Mouse (Mus musculus) gastrocnemius, adult 2 months (tissue): ENCODE data around the gene Bach2. TPM values are rescaled to one million over a fixed set of nuclear protein-coding genes. Genes with fewer than 3 reads are reported as not detected.

Experiments
- DNase-seq: peaks from one replicate; pipeline ENCODE4 v3.0.0; 2022
- H3K27ac ChIP-seq: fragments of 200-600 bp; 2 replicates; pipeline ENCODE4 v1.8.1; 2022; ENCODE audit warnings: mild to moderate bottlenecking
- H3K4me3 ChIP-seq: fragments of 200-600 bp; 2 replicates; pipeline ENCODE4 v1.8.1; 2022; ENCODE audit warnings: mild to moderate bottlenecking, moderate library complexity
- CTCF ChIP-seq: fragments of 200-600 bp; IDR thresholded peaks from 2 replicates; pipeline ENCODE4 v1.8.1; 2022; ENCODE audit warnings: antibody characterized with exemption, mild to moderate bottlenecking, moderate library complexity
- intact Hi-C: fragments of 180-260 bp; cut with DNase I; formaldehyde crosslinking; loops from one replicate; pipeline ENCODE4 v1.15.1; 2025
- total RNA-seq, 2 experiments: library from RNA; stranded (reverse); gene quantifications; 2 replicates each; pipeline ENCODE4 v1.2.3; 2021

Bach2 gene
- total RNA-seq, 2 experiments from 2014 or later, result 2.3 to 4.3 TPM

DNA sequence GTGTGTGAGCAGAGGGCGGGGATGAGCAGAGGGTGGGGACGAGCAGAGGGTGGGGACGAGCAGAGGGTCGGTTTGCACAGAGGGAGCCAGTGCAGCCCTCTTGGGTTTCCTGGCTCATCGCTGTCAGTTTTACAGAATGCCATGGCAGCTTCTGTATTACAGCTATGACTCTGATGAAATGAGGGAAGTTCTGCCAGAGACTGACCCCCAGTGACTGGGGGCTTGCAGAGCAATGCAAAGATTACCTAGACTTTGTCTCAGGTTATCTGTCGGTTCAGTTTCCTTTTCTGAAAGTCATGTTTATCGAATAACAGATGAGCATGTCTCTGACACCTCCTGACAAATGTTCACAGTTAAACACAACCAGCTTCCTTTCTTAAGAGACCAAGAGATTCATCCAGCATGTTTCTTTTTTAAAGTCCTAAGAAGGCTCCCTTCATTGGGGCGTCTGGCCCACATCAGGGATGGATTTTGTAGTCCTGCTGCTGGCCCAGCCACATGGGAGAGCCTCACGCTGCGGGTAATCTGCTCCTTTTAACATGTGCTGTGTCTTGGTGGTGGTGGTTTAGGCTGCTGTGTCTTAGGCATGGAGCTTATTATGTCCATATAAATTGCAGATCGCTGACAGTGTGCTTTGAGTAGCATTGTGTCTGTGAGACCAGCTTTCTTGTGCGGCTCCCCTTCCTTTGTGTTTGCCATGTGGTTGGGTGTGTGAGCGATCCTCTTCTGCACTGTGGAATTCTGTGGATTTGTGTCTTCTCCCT, 126.7 kb downstream of the Bach2 start:
- no peak overlapping the region for H3K27ac ChIP-seq
- intact Hi-C loops, result no loop called here
- H3K4me3 ChIP-seq, result no peak overlapping the region
- no peak for TF ChIP-seq CTCF
- no peak for DNase-seq

DNA sequence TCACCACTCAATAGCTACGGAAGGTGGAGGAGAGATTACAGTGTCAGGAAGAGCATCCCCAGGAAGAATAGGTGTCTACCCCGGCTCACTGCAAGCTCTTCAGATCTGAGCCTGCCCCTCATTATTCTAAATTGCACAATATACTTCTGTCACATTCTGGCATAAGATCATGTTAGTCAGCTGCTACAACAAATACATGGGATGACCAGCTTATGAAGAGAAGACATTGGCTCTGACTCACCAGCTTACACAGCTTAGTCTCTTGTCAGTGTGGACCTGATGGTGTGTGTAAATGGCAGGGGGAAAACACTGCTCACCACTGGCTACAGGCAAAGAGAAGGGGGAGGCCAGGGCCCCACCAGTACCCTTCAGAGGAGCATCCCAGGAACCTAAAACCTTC, 127.6 kb downstream of the Bach2 start:
- TF ChIP-seq CTCF, result no peak
- Histone ChIP-seq H3K27ac (no peak overlapping the region), H3K4me3 (no peak overlapping the region)
- DNase-seq, result no peak
- intact Hi-C loops, result no loop called here

DNA sequence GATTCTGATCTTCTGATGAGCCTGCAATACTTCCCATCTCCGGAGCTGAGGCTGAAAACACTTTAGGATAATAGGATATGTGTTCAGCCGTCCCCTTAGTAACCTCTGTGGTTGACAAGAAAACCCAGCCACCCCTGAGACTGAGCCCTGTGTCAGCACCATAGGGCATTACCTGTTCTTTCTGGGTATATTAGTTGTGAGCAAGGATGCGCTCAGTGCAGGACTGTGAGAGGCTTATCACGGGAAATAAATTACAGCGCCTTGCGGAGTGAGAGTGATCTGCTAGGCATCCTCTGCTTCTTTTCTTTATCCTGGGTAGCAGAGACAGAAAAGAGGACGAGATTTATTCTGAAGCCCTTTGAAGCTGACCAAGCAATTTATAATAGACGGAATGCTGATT, 129.7 kb downstream of the Bach2 start:
- DNase-seq, result no peak
- Histone ChIP-seq H3K4me3 (no peak overlapping the region), H3K27ac (no peak overlapping the region)
- TF ChIP-seq CTCF, result no peak
- intact Hi-C loops, result no loop called here

DNA sequence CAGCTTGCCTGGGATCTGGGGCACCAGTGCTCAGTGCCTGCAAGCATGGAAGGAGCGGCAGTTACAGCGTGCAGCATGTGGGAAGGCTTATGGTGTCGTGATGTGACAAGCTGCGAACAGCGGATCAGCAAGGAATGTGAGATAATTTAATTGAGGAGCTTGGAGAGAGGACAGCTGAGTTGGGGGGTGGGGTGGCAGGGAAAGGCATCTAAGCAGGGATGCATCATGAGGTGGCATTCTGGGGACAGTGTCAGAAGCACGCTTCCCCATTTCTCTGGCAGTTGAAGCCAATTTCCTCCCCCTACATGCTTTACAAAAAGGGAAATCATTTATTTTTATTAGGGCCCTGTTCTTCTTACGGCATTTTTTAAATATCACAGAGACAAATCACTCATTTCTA, 134.5 kb downstream of the Bach2 start:
- intact Hi-C loops, result no loop called here
- no peak overlapping the region for H3K27ac ChIP-seq

DNA sequence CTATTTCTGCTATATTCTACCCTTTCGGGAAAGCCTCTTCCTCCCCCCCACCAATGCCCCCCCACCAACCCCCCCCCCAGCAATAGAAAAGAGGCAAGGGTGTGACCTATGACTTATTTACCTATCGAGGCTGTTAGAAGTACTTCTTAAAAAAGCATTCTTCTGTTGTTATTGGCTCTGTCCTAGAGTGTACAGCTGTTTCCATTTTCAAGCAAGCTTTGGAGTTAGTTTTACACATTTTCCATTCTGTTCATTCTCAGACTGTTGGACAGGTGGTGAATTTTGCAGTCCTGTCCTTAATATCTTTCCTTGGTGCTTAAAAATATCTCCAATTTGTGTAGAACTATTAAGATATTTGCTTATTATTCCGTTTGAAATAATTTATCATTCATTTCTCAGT, 134.9 kb downstream of the Bach2 start:
- H3K4me3 ChIP-seq, result no peak overlapping the region
- no peak overlapping the region for H3K27ac ChIP-seq
- no peak for DNase-seq
- no peak for TF ChIP-seq CTCF
- intact Hi-C loops, result no loop called here

More for the DNA sequence above, 134.5 kb downstream of the Bach2 start:
- H3K4me3 ChIP-seq, result no peak overlapping the region
- no peak for TF ChIP-seq CTCF
- no peak for DNase-seq

DNA sequence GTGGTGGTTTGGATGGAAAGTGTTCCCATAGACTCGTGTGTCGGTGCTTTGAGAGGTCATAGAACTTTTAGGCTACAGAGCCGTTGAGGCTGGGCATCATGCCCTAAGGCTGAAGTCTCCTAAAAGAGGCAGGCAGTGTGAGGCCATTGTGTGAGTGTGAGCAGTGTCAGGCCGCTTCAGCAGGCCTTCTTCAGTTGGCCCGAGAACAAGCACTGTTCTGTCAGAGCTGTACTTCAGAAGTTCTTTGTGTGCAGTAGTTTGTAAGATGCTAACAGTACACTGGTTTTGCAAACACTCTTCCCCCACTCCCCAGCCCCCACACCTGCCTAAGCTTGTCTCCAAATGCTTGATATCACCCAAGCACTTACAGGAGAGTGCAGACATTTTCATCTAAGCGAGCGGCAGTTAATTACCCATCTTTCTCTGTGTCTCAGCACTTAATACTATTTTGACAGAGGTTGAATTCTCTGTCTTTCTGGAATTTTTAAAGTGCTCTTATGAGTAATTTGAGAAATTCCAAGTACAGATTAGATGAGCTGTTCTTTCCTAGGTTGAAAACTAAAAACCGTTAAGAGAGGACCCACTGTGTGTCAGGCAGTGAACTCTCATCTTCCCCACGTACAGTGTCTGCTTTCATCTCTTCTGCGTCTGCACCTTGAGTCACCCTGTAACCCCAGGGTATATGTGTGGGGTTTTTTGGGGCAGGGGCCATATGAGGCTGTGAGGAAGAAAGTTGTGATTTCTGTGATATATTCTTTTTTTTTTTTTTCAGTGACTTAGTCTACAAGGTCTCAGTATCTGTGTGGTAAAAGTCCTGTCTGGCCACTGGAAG, 136.4 kb downstream of the Bach2 start:
- no peak for TF ChIP-seq CTCF
- no peak overlapping the region for H3K27ac ChIP-seq

DNA sequence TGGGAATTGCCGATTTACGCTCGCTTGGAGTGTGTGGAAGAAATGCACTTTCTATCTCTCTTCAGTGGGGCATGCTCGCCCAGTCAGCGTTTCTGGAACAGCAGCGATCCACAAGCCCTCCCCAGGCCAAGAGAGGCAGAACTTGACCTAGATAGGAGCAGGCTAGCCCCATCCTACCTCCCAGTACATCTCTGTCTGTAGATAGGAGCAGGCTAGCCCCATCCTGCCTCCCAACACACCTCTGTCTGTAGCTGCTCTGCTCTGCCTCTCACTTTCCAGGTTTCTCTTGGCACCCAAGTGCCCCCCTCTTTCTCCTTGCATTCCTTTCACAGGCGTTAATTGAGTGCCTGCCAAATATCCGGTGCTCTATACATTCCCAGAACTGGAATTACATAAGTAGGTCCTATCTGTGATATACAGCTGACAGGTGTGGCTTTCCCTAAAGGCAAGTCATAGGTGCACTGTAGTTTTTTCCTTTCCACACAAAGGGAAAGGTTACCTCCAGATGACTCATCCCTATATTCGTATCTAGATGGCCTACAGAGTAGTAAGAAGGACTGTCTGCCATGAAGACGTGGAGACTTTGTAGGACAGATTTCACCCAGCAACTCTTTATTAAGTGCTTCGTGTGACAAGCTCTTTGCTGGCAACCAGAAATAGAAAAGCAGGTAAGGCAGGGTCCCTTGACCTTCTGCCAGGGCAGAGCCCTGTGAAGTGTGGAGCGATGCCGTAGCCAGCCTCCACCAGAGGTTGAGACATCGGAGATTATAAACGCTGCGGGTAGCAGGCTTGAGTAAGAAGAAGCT, 137.3 kb downstream of the Bach2 start:
- no peak for DNase-seq
- Histone ChIP-seq H3K4me3 (no peak overlapping the region), H3K27ac (no peak overlapping the region)
- intact Hi-C loops, result no loop called here
- TF ChIP-seq CTCF, result no peak

More for the DNA sequence above, 136.4 kb downstream of the Bach2 start:
- H3K4me3 ChIP-seq, result no peak overlapping the region
- intact Hi-C loops, result no loop called here
- no peak for DNase-seq

DNA sequence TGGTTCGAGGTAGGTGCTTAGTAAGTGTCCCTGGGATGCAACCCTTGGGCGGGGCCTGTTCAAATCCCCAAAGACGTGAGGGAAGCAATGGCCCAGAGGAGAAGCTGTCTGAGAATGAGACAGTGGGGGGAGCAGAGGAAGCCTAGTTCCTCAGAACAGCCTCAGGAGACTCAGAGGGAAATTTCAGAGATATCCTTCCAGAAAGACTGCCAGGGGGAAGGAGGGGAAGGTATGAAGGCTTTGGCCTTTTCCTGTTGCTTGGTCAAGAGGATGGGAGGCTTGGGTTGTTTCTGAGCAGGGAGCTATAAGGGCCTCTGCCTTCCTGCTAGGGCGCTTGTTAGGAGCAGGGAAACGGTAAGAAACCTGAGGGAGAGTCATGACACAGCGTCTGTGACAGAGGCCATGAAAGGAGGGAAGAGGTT, 137.9 kb downstream of the Bach2 start:
- DNase-seq, result no peak
- no peak overlapping the region for H3K4me3 ChIP-seq
- TF ChIP-seq CTCF, result no peak
- intact Hi-C loops, result no loop called here
- H3K27ac ChIP-seq, result no peak overlapping the region

DNA sequence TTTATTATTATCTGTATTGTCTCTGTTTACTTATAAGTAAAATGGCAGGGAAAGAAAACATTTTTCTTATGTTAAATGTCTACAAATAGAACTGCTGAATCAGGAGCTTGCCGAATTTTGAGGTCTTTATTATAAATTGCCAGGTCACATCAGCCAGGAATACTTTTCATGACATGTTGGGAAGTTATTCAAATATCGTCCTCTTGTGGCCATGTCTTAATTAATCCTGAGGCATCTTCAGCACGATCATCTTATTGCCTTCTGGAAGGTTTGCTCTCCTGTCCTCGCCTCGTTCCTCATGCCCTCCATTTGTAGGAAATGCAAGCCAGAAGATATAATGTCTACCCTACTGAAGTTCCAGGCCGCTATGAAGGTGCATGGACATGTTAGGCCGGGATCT, 140.5 kb downstream of the Bach2 start:
- TF ChIP-seq CTCF, result peak; percentile 27; the same call in 1 of the 2 replicates
- intact Hi-C loops, result no loop called here
- no peak for DNase-seq
- Histone ChIP-seq H3K4me3 (no peak overlapping the region), H3K27ac (no peak overlapping the region)

DNA sequence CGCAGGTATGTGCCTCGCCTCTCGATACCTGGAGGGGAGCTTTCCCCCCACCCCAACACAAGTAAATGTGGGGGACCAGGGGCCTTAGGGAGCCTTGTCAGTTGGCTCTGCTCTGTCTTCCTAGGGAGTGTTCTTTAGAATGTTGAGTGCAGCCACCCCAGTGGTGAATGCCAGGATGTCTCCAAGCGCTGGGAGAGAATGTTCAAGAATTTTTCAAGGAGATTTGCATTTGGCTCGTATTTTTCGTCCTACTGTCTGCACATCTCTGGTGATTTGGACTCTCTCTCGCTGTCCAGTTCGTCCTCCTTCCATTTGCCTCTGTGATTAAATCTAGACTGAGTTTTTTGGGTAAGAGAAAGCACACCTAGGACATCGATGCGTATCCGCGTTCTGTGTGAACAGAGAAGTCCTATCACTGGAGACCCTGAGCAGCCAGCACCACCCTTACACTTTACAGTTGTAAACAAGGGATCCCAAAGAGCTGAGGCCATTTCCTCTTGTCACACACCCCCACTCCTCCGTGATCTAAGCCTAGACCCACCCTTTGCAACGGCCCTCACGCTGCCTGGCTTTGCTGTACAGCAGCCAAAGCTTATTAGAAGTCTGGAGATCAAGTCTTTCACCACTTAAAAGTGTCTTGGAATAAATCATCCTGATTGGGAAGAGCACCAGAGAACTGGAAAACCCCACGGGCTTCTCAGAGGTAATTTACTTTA, 143.2 kb downstream of the Bach2 start:
- no peak overlapping the region for H3K4me3 ChIP-seq
- H3K27ac ChIP-seq, result no peak overlapping the region
- intact Hi-C loops, result no loop called here
- TF ChIP-seq CTCF, result no peak
- no peak for DNase-seq

DNA sequence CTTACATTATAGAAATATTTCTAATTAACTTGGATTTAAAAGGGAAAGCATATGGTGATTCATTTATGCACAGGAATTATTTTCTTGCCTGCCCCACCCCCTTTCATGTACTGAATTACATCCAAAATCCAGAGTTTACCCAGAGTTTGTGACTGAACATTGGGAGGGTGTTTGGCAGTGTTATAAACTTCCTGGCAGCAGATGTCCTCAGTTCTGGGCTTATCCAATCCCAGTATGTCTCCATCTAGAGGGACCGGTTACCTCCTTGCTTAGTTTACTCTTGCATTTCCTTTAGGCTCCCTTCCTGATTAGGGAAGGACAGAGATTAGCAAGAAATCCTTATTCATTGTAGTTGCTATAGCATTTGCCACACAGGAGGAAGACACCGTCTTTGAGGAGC, 146.5 kb downstream of the Bach2 start:
- no peak for TF ChIP-seq CTCF
- DNase-seq, result no peak
- H3K4me3 ChIP-seq, result no peak overlapping the region
- intact Hi-C loops, result loop anchor here (5.0 kb wide), 2 partner anchors 148 to 152 kb away; partner anchors contain the start of gene Bach2
- no peak overlapping the region for H3K27ac ChIP-seq

DNA sequence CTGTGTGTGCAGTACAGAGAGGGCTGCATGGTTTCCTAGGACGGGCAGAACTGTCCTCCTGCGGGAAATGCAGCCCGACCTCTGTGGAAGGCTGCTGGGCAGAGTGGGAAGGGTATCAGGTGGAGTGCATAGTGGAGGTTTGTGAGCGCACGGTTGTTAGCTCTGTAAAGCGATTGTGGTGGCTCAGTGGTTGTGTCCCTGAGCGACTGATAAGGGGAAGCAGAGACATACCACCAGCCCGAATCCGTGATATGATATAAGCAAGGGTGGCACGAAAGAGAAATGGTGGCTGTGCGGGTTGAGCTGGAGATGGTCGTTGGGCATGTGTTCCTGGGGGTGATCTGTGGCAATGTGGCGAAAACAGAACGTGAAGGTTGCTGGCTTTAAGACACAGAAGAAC, 147.0 kb downstream of the Bach2 start:
- no peak overlapping the region for H3K27ac ChIP-seq
- intact Hi-C loops, result loop anchor here (5.0 kb wide), 2 partner anchors 148 to 152 kb away; partner anchors contain the start of gene Bach2
- no peak for DNase-seq
- TF ChIP-seq CTCF, result no peak
- no peak overlapping the region for H3K4me3 ChIP-seq
